Mouse (Mus musculus) layer of hippocampus, adult 9-10 months (tissue): ENCODE results near the gene Hfe.

Experiments
- DNase-seq: peaks from one replicate; pipeline ENCODE4 v3.0.0; 2022; ENCODE audit warnings: low spot score

The Hfe gene

GRCm38 (mm10) chr13:23710374-23711089, at the start of gene Hfe:
TSS of gene Hfe (minus strand) at chr13:23710854.
- DNase-seq, result no peak

- DNase-seq, result no peak
Measured at GRCm38 (mm10) chr13:23759916-23760239, 49.2 kb upstream of the Hfe start.

GRCm38 (mm10) chr13:23759251-23759771, 48.7 kb upstream of the Hfe start:
- no peak for DNase-seq

GRCm38 (mm10) chr13:23757921-23758320, 47.3 kb upstream of the Hfe start:
- no peak for DNase-seq

GRCm38 (mm10) chr13:23757211-23757773, 46.6 kb upstream of the Hfe start:
- DNase-seq, result no peak

- DNase-seq, result peak; percentile 93
Measured at GRCm38 (mm10) chr13:23756790-23757189, 46.1 kb upstream of the Hfe start, which contains the start of gene Hist1h4b. TSS of gene Hist1h4b (plus strand) at chr13:23757013.

GRCm38 (mm10) chr13:23755000-23755399, 44.3 kb upstream of the Hfe start:
- no peak for DNase-seq

- DNase-seq, result no peak
Measured at GRCm38 (mm10) chr13:23753314-23754078, 42.8 kb upstream of the Hfe start.

- no peak for DNase-seq
Measured at GRCm38 (mm10) chr13:23752742-23753172, 42.1 kb upstream of the Hfe start.

- DNase-seq, result peak; percentile 87
Measured at GRCm38 (mm10) chr13:23752067-23752741, 41.5 kb upstream of the Hfe start, which contains the start of gene Hist1h3b. TSS of gene Hist1h3b (plus strand) at chr13:23752267.

GRCm38 (mm10) chr13:23751478-23751956, 40.9 kb upstream of the Hfe start:
- no peak for DNase-seq

GRCm38 (mm10) chr13:23750839-23751477, 40.3 kb upstream of the Hfe start, which contains the start of gene Hist1h2ab:
TSS of gene Hist1h2ab (plus strand) at chr13:23751126.
- peak; percentile 68 for DNase-seq

GRCm38 (mm10) chr13:23749563-23750121, 39.0 kb upstream of the Hfe start:
- DNase-seq, result no peak

GRCm38 (mm10) chr13:23747892-23748288, 37.2 kb upstream of the Hfe start:
- DNase-seq, result no peak

- no peak for DNase-seq
Measured at GRCm38 (mm10) chr13:23747081-23747891, 36.6 kb upstream of the Hfe start.

- peak; percentile 86 for DNase-seq
Measured at GRCm38 (mm10) chr13:23746201-23747080, 35.8 kb upstream of the Hfe start, which contains the start of gene Hist1h2bb. TSS of gene Hist1h2bb (plus strand) at chr13:23746734.

- DNase-seq, result peak; percentile 78
Measured at GRCm38 (mm10) chr13:23745381-23746161, 34.9 kb upstream of the Hfe start, which contains the start of gene Hist1h3c. TSS of gene Hist1h3c (minus strand) at chr13:23745602.
